Mouse (Mus musculus): ENCODE measurements around the gene Gpr141.
"Not testable (repeated sequence)": the region's sequence is repeated elsewhere in the genome, so short reads cannot be mapped to it uniquely, and the experiment has no call there.

The Gpr141 gene

GRCm38 (mm10) chr13:19824071-19824470 lies at the start of gene Gpr141:
Gene Gpr141, minus strand, starts transcription at chr13:19824257.
- no peak for DNase-seq (ENCODE audit: low read depth, low spot score)

- DNase-seq (ENCODE audit: low read depth, low spot score), result no peak
Measured at GRCm38 (mm10) chr13:19864241-19864640, 40.2 kb upstream of the Gpr141 start.

GRCm38 (mm10) chr13:19854629-19855333 lies 30.7 kb upstream of the Gpr141 start:
- no peak for DNase-seq (ENCODE audit: low read depth, low spot score)

GRCm38 (mm10) chr13:19854049-19854448 lies 30.0 kb upstream of the Gpr141 start:
- no peak for DNase-seq (ENCODE audit: low read depth, low spot score)

GRCm38 (mm10) chr13:19843448-19843847 lies 19.4 kb upstream of the Gpr141 start:
- no peak for DNase-seq (ENCODE audit: low read depth, low spot score)

- DNase-seq (ENCODE audit: low read depth, low spot score), result no peak
Measured at GRCm38 (mm10) chr13:19842707-19843106, 18.6 kb upstream of the Gpr141 start.

- DNase-seq (ENCODE audit: low read depth, low spot score), result no peak
Measured at GRCm38 (mm10) chr13:19841615-19842014, 17.6 kb upstream of the Gpr141 start.

- DNase-seq (ENCODE audit: low read depth, low spot score), result no peak
Measured at GRCm38 (mm10) chr13:19840206-19840605, 16.1 kb upstream of the Gpr141 start.

GRCm38 (mm10) chr13:19830560-19830959 lies 6.5 kb upstream of the Gpr141 start:
- no peak for DNase-seq (ENCODE audit: low read depth, low spot score)

GRCm38 (mm10) chr13:19828095-19828494 lies 4.0 kb upstream of the Gpr141 start:
- no peak for DNase-seq (ENCODE audit: low read depth, low spot score)

GRCm38 (mm10) chr13:19821639-19822038 lies 2.4 kb downstream of the Gpr141 start:
- no peak for DNase-seq (ENCODE audit: low read depth, low spot score)

- DNase-seq (ENCODE audit: low read depth, low spot score), result no peak
Measured at GRCm38 (mm10) chr13:19819926-19820325, 4.1 kb downstream of the Gpr141 start.

- DNase-seq (ENCODE audit: low read depth, low spot score), result no peak
Measured at GRCm38 (mm10) chr13:19819243-19819642, 4.8 kb downstream of the Gpr141 start.

GRCm38 (mm10) chr13:19794942-19795341 lies 29.1 kb downstream of the Gpr141 start:
- no peak for DNase-seq (ENCODE audit: low read depth, low spot score)

- DNase-seq (ENCODE audit: low read depth, low spot score), result no peak
Measured at GRCm38 (mm10) chr13:19794486-19794885, 29.6 kb downstream of the Gpr141 start.

GRCm38 (mm10) chr13:19793761-19794160 lies 30.3 kb downstream of the Gpr141 start:
- no peak for DNase-seq (ENCODE audit: low read depth, low spot score)

GRCm38 (mm10) chr13:19787946-19788345 lies 36.1 kb downstream of the Gpr141 start:
- not testable (repeated sequence) for DNase-seq (ENCODE audit: low read depth, low spot score)

- DNase-seq (ENCODE audit: low read depth, low spot score), result no peak
Measured at GRCm38 (mm10) chr13:19770163-19770562, 53.9 kb downstream of the Gpr141 start.

GRCm38 (mm10) chr13:19767202-19767601 lies 56.9 kb downstream of the Gpr141 start:
- no peak for DNase-seq (ENCODE audit: low read depth, low spot score)

GRCm38 (mm10) chr13:19764276-19764675 lies 59.8 kb downstream of the Gpr141 start:
- no peak for DNase-seq (ENCODE audit: low read depth, low spot score)

GRCm38 (mm10) chr13:19763211-19763610 lies 60.8 kb downstream of the Gpr141 start:
- no peak for DNase-seq (ENCODE audit: low read depth, low spot score)

GRCm38 (mm10) chr13:19745741-19746140 lies 78.3 kb downstream of the Gpr141 start:
- no peak for DNase-seq (ENCODE audit: low read depth, low spot score)

GRCm38 (mm10) chr13:19744536-19744935 lies 79.5 kb downstream of the Gpr141 start:
- no peak for DNase-seq (ENCODE audit: low read depth, low spot score)

GRCm38 (mm10) chr13:19734597-19734996 lies 89.5 kb downstream of the Gpr141 start:
- no peak for DNase-seq (ENCODE audit: low read depth, low spot score)

Measured in embryo, embryonic 11.5 days (tissue).